In genomic region chrX:87807717-87808116, GRCm38 (mm10) we compare ENCODE assay signal across 19 mouse cellular contexts.
DNase-seq lines count a peak whose midpoint lies in the region; ATAC-seq lines count a peak whose summit lies in the region.
"Had no signal": no experiment of that assay in that cellular context is flagged by ENCODE, and none has a peak within 500 bp of the region (broad histone marks: within the 10 kb centered on the region; RNA-seq: fewer than 3 reads in every experiment).

No protein-coding gene starts in this region.

- no peak overlapping the region for H3K27ac ChIP-seq in heart, embryonic 12.5 days (ENCODE audit: poor library complexity, severe bottlenecking)
- H3K27ac ChIP-seq: forebrain, embryonic 12.5 days; heart, embryonic 15.5 days; kidney, postnatal 0 days; limb, embryonic 13.5 days; liver, embryonic 13.5 days; midbrain, embryonic 10.5 days had no signal

- no peak overlapping the region for H3K4me3 ChIP-seq in heart, embryonic 12.5 days
- H3K4me3 ChIP-seq: forebrain, embryonic 12.5 days; heart, embryonic 15.5 days; limb, embryonic 13.5 days; liver, embryonic 13.5 days; midbrain, embryonic 10.5 days had no signal

- H3K9me3 ChIP-seq in heart, embryonic 12.5 days (replicated peaks), result no peaks in the 10 kb centered on the region
- H3K9me3 ChIP-seq: forebrain, embryonic 12.5 days; heart, embryonic 15.5 days; limb, embryonic 13.5 days; liver, embryonic 13.5 days; midbrain, embryonic 10.5 days had no signal

- no peak for ATAC-seq in heart, embryonic 12.5 days (ENCODE audit: insufficient number of reproducible peaks, low FRiP score)

- no peaks in the 10 kb centered on the region for H3K36me3 ChIP-seq in heart, embryonic 12.5 days
- H3K36me3 ChIP-seq: forebrain, embryonic 12.5 days; heart, embryonic 15.5 days; limb, embryonic 13.5 days; liver, embryonic 13.5 days; midbrain, embryonic 10.5 days had no signal

- H3K4me2 ChIP-seq in heart, embryonic 12.5 days, result no peak overlapping the region
- H3K4me2 ChIP-seq: forebrain, embryonic 12.5 days; heart, embryonic 15.5 days; limb, embryonic 13.5 days; liver, embryonic 13.5 days; lung, embryonic 14.5 days had no signal

- H3K9ac ChIP-seq in heart, embryonic 12.5 days, result no peak overlapping the region
- H3K9ac ChIP-seq: forebrain, embryonic 12.5 days; heart, embryonic 15.5 days; limb, embryonic 13.5 days; liver, embryonic 13.5 days; lung, embryonic 14.5 days had no signal

- H3K27me3 ChIP-seq in heart, embryonic 12.5 days (replicated peaks), result no peaks in the 10 kb centered on the region
- H3K27me3 ChIP-seq: forebrain, embryonic 12.5 days; heart, embryonic 15.5 days; limb, embryonic 13.5 days; liver, embryonic 13.5 days had no signal

- DNase-seq in Muller cell, postnatal 12 days (ENCODE audit: inconsistent ontology term), result peak; percentile 71
- DNase-seq in brain, adult 2 months (ENCODE audit: low read depth, low spot score), result peak; percentile 66
- peak; percentile 65 for DNase-seq in cerebellum, adult 9-10 months
- peak; percentile 2 for DNase-seq in embryo, embryonic 11.5 days (ENCODE audit: low read depth, low spot score)
- no peak for DNase-seq in ovary, postnatal 36 days (ENCODE audit: low spot score)
- DNase-seq in heart, postnatal 10 days, result no peak
- DNase-seq: adrenal gland, adult 8-10 months; heart, adult 18-20 months; kidney, adult 18-20 months; liver, embryonic 13.5 days; lung, embryonic 14.5 days; lung, postnatal 4 days; thymus, postnatal 25 days had no signal

- WGBS in heart, embryonic 12.5 days, result 33% methylated on average over 1 of the region's 1 CpGs

- no peaks in the 10 kb centered on the region for H3K4me1 ChIP-seq in heart, embryonic 12.5 days (replicated peaks)
- H3K4me1 ChIP-seq: forebrain, embryonic 12.5 days; heart, embryonic 15.5 days; limb, embryonic 13.5 days; liver, embryonic 13.5 days; midbrain, embryonic 10.5 days had no signal

- intact Hi-C loops in heart, postnatal 10 days (cut with DNase I), result no loop called here

Comparison
In these comparisons a context has a peak if more than half of its experiments do, and no peak if none do; other contexts are left out.
1. DNase-seq: peak in Muller cell, postnatal 12 days (single experiment), brain, adult 2 months (single experiment), cerebellum, adult 9-10 months (single experiment) and embryo, embryonic 11.5 days (single experiment); none in ovary, postnatal 36 days (single experiment) and heart, postnatal 10 days (0 of 2).